Mouse (Mus musculus): Measurements from ENCODE around the gene Evx1.

Evx1 gene

DNA sequence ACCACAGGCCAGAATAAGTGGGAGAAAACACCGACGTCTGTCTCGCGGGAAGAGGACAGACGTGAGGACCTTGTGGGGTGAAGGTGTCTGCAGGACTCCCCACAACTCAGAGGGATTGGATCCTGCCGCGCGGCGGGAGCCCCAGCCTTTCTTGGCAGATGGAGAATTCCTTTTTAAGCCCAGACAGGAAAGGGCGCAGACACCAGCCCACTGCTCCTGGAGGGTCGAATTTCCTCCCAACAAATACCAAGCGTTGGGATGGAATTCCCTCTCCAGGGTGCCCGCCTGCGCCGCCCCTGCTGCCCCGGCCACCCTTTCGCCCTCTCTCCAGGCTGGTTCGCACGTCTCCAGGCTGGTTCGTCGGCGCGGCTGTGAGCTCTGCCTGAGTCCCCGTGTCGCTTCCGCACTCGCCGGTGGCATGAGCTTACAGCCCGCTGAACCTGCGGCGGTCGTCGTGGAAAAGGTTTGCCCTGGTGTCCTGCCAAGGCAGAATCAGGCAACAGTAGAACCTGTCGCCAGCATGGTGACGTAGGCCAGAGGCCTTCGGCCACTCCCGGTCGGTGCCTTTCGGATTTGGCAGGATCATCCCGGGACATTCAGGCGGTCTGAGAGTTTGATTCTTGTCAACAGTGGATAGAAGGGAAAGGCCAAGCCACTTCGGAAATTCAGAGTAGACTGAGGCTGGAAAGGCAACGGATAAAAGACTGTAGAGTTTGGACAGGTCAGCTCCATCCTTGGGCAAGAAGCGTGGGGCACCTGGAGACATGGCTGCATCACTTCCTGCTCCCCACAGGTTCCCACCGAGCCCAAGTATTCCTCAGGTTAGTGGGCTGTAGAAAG, 22.1 kb upstream of the Evx1 start:
- no peak for DNase-seq (ENCODE audit: low read depth, low spot score)

DNA sequence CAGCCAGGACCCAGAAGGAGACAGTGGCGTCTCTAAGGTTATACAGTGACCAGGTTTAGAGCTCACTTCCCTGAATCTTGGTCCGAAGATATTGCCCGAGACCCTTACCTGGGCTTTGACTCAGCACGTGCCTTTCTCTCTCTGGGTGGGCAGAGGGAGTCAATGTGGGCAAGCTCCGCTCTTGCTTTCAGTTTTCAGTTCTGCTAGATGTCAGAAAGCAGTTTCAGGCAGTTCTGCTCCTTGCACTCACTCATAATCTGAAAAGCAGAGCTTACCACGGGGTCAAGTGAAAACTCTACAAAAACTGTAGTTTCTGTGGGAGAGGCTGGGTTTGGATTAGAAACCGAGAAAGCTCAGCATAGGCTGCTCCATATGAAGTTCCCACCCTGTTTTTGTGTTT, 21.0 kb upstream of the Evx1 start:
- DNase-seq (ENCODE audit: low read depth, low spot score): no peak

DNA sequence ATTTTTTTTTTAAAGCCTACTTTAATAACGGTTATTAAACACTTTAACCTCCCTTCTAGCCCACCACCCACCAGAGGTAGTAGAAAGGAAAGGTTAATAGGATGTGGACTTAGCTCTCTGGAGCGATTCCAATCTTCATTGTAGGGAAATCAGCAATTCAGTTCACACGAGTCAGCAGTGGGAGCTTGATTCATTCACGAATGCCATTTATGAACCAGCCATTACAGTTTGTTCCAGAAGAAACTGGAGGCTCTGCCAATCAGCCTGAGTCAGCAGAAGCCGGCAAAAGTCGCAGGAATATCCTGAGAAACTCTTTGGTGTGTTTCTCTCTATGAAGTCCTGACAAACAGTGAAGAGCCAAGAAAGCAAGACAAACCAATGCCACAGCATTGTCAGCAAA, 18.7 kb upstream of the Evx1 start:
- no peak for DNase-seq (ENCODE audit: low read depth, low spot score)

DNA sequence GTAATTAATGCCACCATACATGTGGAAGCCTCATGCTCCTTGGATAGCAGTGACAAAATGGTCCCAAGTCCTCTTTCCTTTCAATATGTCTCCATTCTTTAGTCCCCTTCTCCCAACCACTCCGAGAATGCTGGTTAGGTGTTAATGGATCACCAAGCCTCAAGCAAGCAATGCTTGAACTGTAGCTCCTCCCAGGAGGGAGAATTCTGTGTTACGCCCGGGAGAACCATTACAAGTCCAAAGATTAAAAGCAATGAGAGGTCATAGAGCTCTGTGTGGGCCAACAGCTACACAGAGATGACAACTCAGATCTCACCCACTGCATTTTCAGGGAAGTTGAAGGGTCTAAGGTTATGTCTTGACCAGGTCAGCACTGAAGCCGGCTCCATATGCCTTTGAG, 14.8 kb upstream of the Evx1 start:
- DNase-seq (ENCODE audit: low read depth, low spot score): no peak

DNA sequence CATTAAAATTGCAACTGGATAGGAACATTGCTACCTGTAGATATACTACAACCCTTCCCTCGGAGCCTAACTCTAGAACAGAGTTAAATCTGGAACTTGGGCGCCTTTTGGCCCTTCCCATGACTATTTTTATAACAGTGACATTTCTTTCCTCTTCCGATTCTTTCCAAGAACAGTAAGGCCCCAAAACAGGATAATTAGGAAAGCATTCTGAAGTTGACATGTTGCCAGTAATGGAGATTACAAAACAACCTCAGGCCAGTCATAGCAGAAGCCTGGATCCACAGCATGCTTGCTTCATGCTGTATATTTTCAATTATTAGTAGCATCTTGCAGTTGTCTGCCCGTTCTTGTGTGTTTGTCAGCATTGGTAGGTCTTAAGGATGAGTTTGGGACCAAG, 12.5 kb upstream of the Evx1 start:
- DNase-seq (ENCODE audit: low read depth, low spot score): peak; percentile 20

DNA sequence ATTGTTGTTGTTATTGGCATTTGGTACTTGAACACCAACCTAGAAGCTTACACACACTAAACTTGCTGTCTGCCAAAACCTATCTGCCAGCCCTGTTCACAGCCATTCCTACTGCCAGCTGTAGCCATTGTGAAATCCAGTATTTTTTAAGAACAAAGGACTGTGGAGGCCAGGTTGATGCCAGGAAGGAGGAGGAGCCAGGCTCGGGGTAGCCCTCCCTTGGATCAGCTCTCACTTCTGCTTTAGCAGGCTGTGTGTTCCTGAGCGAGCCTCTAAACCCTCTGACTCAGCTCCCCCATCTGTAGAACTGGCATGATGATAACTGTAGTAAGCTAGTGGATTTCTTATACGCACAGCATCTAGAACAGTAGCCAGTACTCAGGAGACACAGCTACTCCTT, 9.9 kb upstream of the Evx1 start:
- peak; percentile 13 for DNase-seq (ENCODE audit: low read depth, low spot score)

DNA sequence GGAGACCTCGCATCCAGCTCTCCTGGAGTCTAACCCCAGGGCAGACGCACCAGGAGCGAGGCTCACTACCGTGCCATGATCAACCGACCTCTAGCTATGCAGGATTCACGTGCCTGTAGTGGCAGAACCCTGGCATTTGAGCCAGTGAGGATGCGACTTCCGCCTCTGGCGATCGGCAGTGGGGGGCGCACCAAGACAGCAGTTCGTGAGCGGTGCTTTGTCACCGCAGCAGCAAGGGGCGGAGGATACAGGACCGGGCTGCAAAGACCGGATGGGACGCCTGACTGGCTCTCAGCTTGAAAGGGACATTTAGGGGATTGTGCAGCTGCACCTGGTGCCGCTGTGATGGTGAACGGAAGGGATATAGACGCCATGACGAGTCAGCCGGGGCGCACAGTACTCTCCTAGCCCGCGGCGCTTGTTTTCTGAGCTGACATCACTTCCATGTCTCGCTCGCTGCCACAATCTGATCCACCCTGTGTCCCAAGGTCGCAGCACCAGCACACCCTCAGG, 7.4 kb upstream of the Evx1 start:
- peak; percentile 40 for DNase-seq (ENCODE audit: low read depth, low spot score)

DNA sequence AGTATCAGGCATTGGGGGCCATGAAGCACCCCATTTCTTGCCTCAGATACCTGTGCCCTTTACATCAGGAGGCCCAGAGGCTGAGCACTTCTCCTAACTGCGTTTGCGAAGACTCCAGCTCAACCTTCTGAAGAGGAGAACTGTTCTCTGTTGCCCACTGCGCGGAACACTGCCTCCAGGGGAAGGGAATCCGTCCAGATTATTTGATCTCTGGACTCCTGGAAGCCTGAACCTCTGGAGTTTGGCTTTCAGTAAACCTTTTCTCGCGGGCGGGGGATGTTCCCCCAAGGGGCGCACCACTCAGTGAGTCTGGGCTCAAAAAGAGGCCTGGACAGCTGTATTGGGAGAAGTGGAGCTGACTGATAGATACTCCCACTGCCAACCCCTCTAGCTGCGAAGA, 3.5 kb upstream of the Evx1 start:
- DNase-seq (ENCODE audit: low read depth, low spot score): no peak

DNA sequence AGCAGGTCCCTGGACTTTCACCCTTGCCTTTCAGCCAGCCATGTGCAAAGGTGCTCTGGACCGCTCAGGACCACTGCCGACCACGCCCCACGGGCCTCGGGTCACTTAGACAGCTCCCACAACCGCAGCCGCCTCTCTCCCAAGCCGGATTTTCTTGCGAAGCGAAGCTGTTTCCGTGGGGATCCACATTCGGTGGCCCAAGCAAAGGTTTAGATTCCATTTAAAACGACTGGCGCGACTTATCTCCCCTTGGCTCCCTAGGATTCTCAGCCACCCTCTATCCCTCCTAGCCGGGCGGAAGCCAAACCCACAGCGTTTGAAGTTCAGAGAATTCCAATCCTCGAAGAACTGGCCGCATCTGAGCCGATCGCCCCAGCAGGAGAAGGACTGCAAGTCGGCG, 2.9 kb upstream of the Evx1 start:
- no peak for DNase-seq (ENCODE audit: low read depth, low spot score)

DNA sequence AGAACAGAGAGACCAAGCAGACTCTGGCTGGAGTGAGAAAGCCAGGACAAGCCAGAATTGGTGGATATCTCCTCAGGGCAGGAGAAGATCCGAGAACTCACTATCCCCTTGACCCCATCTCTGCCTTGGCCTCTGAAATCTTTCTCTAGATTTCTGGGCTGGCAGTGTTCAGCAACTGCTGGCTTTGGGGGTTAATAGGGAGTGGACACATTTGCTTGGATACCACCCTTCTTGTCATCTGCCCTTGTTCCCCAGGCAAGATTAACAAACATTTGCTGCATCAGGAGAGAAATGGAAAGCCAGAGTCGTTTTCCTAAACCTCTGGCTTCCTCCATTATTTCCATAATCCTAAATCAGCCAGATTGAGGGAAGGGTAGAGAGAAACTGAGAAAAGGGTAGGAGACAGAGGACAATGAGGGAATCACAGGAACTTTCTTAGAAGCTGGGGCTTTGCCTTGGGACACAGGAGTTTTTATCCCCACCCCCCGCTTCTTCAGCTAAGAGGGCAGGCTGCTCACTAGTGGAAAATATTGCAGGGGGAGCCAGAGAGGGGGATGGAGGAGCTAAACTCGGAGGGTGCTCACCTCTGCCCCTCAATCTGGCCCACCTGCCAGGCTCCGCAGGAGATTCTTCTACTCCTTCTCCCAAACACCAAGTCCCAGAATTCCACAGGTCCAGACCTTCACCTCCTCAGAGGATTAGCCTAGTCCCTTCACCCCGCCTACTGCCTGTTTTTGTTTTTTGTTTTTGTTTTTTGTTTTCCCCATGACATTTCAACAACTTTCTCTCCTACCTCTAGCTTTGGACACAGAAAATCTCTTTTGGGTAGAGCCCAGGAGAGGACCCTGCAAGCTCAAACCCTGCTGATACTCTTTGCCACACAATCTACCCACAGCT, 1.4 kb upstream of the Evx1 start:
- no peak for DNase-seq (ENCODE audit: low read depth, low spot score)

DNA sequence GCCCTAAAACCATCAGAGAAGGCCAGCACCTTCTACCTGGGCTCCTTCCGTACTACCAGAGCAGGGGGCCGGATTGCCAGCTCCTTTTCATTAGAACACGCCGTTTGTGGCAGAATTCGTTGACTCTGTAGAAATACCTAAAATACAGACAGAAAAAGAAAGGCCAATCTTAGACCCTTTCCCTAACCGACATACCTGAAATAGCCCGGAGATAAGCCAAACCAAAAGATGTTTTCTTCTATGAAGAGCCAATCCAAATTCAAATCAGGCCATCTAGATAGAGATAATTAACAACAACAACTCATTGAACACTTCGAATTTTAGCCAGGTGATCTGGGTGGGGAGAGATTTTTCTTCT, 761 bp upstream of the Evx1 start:
- DNase-seq (ENCODE audit: low read depth, low spot score): no peak

DNA sequence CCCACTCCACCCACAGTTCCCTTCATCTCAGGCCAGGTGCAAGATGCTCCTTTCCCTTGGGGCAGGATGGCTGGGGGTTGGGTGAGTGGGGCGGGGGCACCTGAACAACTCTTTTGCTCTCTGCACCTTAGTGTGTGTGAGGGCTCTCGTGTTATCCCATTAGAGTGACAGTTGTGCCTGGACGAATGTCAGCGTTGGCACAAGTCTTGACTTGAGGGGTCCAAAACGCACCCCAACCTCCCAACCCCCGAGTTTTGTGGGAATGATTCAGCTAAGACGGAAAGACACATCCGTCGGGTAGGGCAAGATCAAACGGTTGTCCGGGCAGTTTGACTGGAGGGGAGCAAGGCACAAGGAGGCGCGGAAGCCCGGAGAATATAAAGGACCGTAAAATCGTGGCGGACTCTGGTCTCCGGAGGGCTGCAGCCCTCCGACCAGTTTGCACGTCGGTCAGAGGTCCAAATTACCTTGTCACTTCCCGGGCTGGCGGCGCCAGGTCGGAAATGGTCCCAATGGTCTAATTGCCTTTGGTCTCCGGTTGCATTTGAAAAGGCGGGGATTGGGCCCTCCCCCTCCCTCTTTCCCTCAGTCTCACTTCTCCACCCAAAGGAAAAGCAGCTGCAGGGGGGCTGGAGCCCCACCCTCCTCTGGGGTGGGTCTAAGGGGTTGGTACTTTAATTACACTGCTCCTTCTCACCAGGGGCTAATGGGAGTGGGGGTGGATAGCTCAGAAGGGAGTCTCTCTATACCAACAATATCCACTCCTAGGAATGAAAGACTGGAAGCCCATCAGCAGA, 1.2 kb downstream of the Evx1 start:
- no peak for DNase-seq (ENCODE audit: low read depth, low spot score)

DNA sequence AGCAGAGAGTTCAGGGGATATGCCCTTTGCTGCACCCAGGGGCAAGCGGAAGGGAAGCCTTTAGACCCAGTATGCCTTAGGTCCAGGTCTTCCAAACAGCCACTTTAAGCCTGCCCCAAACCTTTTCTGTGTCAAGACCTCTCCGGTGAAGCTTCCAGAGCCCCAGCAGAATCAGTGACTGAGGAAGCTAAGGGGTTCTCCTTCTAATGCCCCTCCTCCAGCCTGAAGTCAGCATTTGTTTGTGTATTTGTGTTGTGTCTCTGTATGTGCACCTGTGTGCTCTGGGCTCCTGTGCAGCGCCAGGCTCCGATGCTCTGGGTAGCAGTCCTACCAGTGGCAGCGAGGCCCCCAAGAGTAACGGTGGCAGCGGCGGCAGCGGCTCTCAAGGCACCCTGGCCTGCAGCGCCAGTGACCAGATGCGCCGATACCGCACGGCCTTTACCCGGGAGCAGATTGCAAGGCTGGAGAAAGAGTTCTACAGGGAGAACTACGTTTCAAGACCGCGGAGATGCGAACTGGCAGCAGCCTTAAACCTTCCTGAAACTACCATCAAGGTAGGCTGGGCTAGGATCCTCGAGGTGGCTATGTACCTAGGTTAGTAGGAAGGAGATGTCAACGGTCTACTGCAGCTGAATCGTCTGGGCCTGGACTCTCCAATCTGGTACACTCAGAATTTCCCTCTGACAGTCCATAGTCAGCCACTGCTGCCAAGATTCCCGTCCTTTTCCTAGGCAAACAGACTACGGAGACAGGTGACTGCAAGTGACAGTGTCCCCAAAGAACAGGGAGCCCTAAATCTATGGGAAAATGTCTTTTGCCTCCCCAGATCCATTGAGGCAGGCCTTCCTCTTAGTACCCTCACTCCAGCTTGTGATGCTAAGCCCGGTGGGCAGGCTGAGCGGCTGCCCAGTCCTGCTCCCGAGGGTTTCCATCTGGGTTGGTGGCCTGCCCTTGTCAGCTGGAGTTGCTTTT, 2.4 kb downstream of the Evx1 start:
- DNase-seq (ENCODE audit: low read depth, low spot score): no peak

DNA sequence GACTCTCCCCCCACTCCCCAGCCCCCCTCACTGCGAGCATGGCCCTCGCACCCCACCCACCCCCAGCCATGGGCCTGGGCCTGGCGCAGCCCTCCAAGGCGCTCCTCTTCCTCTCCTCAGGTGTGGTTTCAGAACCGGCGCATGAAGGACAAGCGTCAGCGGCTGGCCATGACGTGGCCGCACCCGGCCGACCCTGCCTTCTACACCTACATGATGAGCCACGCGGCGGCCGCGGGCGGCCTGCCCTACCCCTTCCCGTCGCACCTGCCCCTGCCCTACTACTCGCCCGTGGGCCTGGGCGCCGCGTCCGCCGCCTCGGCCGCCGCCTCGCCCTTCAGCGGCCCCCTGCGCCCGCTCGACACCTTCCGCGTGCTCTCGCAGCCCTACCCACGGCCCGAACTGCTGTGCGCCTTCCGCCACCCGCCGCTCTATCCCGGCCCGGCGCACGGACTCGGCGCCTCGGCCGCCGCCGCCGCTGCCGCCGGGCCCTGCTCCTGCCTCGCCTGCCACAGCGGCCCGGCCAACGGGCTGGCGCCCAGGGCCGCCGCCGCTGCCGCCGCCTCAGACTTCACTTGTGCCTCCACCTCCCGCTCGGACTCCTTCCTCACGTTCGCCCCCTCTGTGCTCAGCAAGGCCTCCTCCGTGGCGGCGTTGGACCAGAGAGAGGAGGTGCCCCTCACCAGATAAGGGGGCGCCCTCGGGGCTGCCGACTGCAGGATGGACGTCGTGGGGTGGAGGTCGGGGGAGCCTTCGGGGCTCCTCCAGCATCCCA, 3.3 kb downstream of the Evx1 start:
- DNase-seq (ENCODE audit: low read depth, low spot score): no peak

DNA sequence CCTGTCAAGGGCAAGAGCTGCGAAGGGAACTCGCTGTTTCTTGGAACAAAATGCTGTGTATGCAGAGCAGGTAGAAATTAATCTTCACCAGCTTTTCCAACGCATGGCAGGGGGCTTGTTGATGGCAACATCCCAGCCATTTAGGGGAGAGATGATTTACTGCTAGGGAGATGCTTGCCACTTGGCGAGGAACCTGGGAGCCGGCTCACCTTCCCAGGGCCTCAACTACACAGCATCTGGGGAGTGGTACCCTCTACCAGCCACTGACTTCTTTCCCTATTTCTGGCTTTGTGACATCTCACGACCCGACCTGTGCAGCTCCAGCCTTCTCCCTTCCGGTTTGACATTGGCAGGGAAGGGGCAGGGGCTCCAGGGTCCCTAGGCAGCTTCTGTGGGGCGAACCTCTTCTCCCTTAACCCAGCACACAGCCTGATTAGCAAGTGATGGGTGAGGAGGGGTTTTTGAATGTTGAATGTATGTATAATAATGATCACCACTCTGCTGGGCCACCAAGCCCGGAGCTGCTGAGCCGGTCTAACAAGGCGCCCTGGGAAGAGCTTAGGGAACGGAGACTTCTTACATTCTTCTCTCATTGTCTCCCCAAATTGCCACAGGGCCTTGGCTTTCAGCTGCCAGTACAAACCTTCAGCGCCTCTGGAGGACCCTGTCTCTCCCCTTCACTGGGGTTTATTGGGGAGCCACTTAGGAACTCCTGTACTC, 4.3 kb downstream of the Evx1 start:
- DNase-seq (ENCODE audit: low read depth, low spot score): no peak

DNA sequence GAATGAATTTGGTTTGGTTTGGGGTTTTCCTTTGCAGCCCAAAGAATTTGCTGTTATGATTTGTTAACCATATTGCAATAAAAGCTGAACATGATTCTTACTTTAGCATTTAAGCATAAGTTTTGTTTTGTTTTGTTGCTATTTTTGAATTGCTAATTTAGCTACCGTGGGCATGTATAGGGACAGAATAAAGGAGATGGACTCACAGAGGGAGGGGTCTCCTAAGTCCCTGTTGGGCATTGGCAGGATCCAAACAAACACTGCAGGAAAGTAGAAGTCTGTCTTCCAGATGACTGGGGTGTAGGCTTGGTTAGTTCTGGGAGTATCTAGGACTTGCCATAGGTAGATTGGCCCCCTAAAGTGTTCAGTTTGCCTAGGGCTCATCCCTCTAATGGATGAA, 5.0 kb downstream of the Evx1 start:
- DNase-seq (ENCODE audit: low read depth, low spot score): no peak

DNA sequence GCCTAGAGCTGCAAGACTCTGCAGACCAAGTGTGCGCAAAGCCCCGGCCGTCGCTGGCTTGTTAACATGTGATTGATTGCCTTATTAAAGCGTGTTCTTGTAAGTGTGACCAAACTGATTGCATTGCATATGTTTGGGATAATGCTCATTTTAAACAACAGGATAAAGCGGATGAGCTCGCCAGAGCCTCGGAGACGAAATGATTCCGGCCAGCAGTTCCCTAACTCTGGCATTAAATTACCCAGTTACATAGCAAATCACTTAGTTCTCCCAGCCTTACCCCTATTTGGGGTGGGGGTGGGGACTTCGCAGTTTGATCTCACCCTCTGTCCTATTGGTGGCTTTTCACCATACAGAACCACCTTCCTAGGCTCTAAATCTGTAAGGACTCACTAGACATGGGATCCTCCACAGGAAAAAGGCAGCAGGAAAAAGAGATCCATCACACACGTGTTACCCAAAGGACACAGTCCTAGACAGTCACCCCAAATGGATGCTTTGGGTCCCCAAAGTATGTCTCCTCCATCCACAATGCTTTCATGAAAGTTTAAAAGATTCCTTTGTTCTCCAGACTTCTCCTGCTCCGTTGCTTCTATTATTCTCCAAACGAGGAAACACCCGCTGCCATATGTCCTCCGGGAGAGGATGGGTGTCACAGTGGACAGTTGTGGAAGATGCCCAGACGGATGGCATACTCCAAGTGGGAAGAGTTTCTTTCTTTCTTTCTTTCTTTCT, 6.8 kb downstream of the Evx1 start:
- DNase-seq (ENCODE audit: low read depth, low spot score): no peak

DNA sequence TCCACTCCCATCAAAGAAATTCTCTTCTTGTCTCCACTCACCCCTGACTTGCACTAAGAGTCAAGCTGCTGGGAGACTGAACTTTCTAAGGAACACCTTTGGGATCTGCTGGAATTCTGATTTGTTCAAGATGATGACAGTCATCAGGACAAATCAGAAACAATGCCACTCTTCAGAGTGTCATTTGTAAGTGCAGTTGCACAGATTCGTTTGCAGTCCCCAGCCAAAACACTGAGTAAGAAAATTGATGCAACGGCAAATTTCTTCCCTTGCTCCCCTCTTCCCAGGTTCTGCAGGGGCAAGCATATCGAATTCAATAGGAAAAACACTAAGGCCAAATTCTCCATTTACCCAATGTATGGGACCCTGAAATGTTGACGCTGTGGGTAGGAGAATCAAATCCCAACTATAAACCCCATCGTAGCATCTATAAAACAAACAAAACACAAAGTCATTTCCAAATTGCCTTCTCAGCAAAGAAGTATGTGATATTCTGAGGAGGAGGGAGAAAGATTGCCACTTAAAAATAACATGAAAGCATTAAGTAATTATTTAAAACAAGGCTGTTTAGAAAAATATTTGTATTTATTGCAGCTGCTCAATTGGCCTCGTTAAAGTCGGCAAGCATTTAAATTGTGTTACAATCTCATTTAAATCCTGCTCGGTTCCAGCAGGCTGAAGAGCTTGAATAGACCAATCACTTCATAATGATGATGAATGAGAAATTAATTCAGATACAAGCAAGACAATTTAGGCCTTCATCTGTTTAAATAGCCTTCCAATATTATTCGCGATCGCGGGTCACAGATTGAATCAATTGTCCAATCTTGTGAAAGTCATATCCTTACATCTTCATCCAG, 7.9 kb downstream of the Evx1 start:
- DNase-seq (ENCODE audit: low read depth, low spot score): no peak
